Mouse (Mus musculus) adipose tissue, adult 10 weeks (tissue): ENCODE measurements around the gene Gp1bb. TPM values are rescaled to one million over a fixed set of nuclear protein-coding genes. Genes with fewer than 3 reads are reported as not detected.

ENCODE experiments used
- polyA plus RNA-seq: library from polyadenylated mRNA; stranded (reverse); fragments of 350-450 nt; fragmentation: Illumina TruSeq; extraction: RNeasy Lipid Tissue Mini Kit (QIAGEN cat#74804); gene quantifications from one replicate; pipeline ENCODE4 v1.2.3, GENCODE M21; 2014; ENCODE audit warnings: low read depth, low replicate concordance

Gene Gp1bb
- polyA plus RNA-seq = not detected

GRCm38 (mm10) chr16:18622019-18622418 is at the start of gene Gp1bb:
Gene Gp1bb (minus strand): TSS chr16:18622403.

GRCm38 (mm10) chr16:18629390-18630231 is 7.4 kb upstream of the Gp1bb start, which contains the start of gene Sept5:
Gene Sept5 (minus strand): TSS chr16:18629954.

GRCm38 (mm10) chr16:18626376-18626878 is 4.2 kb upstream of the Gp1bb start, which contains the start of gene Gm49601:
Gene Gm49601 (minus strand): TSS chr16:18626427.

GRCm38 (mm10) chr16:18589804-18590790 is 32.1 kb downstream of the Gp1bb start, which contains the start of gene Tbx1:
Gene Tbx1 (minus strand): TSS chr16:18590671.

Other genes starting within 250 kb of the Gp1bb start
- gene Txnrd2, start 196.0 kb downstream of the Gp1bb start, polyA plus RNA-seq = 16.5 TPM
- 220 TPM for gene Comt, start 195.6 kb downstream of the Gp1bb start, polyA plus RNA-seq
- gene Gnb1l, start 123.7 kb downstream of the Gp1bb start, polyA plus RNA-seq = 5.4 TPM
- 2.5 TPM for gene Rtl10, start 123.5 kb downstream of the Gp1bb start, polyA plus RNA-seq
- 0.97 TPM for gene Tbx1, start 31.7 kb downstream of the Gp1bb start, polyA plus RNA-seq
- gene Gm49601, start 4.0 kb upstream of the Gp1bb start, polyA plus RNA-seq = 4.1 TPM
- gene Sept5, start 7.6 kb upstream of the Gp1bb start, polyA plus RNA-seq = 12.1 TPM
- gene Cldn5, start 154.4 kb upstream of the Gp1bb start, polyA plus RNA-seq = 57.1 TPM
- gene Ufd1, start 189.4 kb upstream of the Gp1bb start, polyA plus RNA-seq = 67.3 TPM
- gene Cdc45, start 189.6 kb upstream of the Gp1bb start, polyA plus RNA-seq = 5.4 TPM
- 29.8 TPM for gene 2510002D24Rik, start 214.2 kb upstream of the Gp1bb start, polyA plus RNA-seq
- gene Gm28539, start 214.2 kb upstream of the Gp1bb start, polyA plus RNA-seq = 1.3 TPM